Mouse (Mus musculus): ENCODE results near the gene Spaca4. TPM values are rescaled to one million over a fixed set of nuclear protein-coding genes. Genes with fewer than 3 reads are reported as not detected.

Gene Spaca4
- polyA plus RNA-seq, 1 experiment from 2014 or later = not detected

DNA sequence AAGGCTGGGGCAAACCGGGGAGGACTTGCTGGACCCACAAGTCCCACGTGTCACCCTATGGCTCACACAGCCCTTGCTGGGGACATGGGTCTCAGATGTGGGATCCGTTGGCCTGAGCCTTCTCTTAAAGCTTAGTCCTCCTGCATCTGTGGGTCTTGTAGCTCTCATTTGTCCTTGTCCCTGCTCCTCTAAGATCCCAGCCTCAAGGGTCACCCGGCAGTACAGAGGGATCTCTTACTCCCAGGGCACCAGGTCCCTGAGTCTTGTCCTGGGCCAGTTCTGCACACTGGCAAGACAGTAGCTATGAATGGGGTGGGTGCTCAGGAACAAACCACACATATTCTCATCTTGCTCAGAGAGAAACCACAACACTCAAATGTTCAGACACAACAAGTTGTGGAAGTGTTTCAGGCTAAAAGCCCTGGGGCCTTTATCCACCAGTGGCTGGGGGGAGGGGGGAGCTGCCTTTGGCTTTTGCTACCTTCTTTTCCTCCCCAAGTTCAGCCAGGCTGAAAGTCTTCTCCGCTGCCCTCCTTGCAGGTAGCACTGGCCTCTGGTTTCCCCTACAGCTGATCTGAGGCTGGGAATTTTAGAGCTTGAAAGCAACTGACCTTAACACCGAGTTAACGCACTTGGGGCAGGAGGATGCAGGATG is 42.1 kb downstream of the Spaca4 start, which contains the start of gene Ntn5:
Gene Ntn5 (plus strand): TSS at position 627 of the 655 bp plus-strand sequence.
- no peak for ATAC-seq
- peaks cover 7% of the 10 kb centered on the region for H3K4me1 ChIP-seq (replicated peaks; ENCODE audit: control insufficient read depth, insufficient read depth, low read length)
- H3K27me3 ChIP-seq (replicated peaks; ENCODE audit: control insufficient read depth, insufficient read depth, low read length) = no peaks in the 10 kb centered on the region
- H3K4me2 ChIP-seq (ENCODE audit: low read length) = no peak within 1 kb of the TSS
- 77% methylated on average over 7 of the region's 7 CpGs for WGBS
- H3K36me3 ChIP-seq (ENCODE audit: control insufficient read depth, insufficient read depth) = no peaks in the 10 kb centered on the region
- H3K27ac ChIP-seq (ENCODE audit: low read length) = no peak within 1 kb of the TSS
- no peaks in the 10 kb centered on the region for H3K9me3 ChIP-seq (ENCODE audit: control insufficient read depth, low read length)
- H3K4me3 ChIP-seq (replicated peaks; ENCODE audit: low read length) = no peak within 1 kb of the TSS
- H3K9ac ChIP-seq (replicated peaks; ENCODE audit: low read depth, low read length) = 0 out of 2 replicates have a peak within 1 kb of the TSS, but pooled peaks have one; percentile 29

DNA sequence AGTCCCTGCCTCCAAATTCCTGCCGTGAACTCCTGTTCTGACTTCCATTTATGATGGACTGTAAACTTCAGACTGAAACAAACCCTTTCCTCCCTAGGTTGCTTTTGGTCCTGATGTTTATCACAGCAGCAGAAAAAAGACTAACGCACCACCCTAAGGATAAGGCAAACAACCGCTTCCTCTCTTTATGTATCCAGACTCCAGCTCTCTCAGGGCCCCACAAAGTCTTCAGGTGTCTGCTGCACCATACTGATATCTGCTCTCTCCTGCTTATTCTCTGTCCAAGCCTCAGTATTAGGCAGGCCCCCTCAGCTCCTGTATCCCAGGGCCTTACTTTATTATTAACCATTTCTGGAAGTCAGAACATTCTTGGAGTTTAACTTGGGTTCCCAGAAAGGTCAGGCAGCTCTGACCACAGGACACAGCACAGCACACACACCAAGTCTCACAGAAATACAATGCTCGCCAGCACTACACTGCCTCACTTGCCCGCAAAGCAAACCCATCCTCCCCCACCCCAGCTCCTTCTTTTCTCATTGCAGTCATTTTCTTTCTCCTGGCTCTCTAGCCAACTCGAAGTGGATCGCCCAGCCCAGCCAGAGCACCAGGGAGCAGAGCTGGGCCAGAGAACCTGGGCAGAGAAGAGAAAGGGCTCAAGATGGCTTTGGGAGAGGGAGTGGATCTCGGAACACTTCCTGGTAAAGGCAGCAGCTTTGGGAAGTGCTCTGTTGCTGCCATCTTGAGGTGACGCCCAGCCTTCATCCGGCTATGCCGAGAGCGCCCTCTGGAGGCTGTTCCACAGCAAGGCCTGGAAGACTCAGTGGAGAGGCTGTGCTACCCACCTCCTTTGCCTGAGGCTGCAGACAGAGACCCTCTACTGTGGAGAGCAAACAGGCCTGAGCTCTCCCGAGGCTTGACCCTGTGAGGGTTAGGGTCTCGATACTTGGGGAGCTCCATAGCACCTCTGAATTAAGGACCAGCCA is 43.2 kb downstream of the Spaca4 start:
- 29% methylated on average over 14 of the region's 14 CpGs for WGBS
- H3K27me3 ChIP-seq (replicated peaks; ENCODE audit: control insufficient read depth, insufficient read depth, low read length) = no peaks in the 10 kb centered on the region
- peaks cover 7% of the 10 kb centered on the region for H3K4me1 ChIP-seq (replicated peaks; ENCODE audit: control insufficient read depth, insufficient read depth, low read length)
- H3K4me2 ChIP-seq (ENCODE audit: low read length) = peak overlapping the region; percentile 29
- H3K27ac ChIP-seq (ENCODE audit: low read length) = peak overlapping the region; percentile 46; the same call in 1 of the 2 replicates
- H3K9ac ChIP-seq (replicated peaks; ENCODE audit: low read depth, low read length) = no peak overlapping the region
- H3K36me3 ChIP-seq (ENCODE audit: control insufficient read depth, insufficient read depth) = no peaks in the 10 kb centered on the region
- H3K4me3 ChIP-seq (replicated peaks; ENCODE audit: low read length) = peak overlapping the region; percentile 5; the same call in 1 of the 2 replicates
- ATAC-seq = peak; percentile 86
- no peaks in the 10 kb centered on the region for H3K9me3 ChIP-seq (ENCODE audit: control insufficient read depth, low read length)

DNA sequence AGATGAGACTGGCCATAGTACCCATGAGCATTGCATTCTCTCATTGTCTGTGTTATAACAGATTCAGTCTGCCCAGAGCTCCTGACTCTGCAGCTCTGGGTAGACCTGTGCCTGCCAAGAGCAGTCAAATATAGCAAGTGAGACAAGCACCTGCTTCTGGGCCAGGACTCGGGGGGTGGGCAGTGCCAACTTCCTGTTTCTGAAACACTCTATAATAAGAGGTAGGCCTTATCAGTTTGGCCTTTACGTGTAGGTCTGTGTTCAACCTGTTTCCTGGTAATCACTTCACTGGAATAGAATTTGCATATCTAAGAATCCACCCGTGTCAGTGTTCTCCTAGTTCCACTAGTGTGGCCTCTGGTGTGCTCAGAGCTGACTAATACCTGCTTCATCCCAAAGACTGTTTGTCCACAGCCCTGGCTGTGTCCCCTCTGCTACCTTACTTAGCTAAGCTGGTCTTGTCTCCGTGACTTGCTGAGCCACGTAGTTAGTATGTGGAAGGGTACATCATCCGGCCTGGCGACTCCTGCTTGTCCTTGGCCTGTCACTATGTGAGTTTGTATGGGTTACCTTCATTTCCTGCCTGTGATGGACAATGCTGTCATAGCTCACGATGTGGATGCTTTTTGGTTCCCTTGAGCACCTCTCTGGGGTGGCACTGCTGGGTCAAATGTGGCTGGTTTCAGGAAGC is 44.4 kb downstream of the Spaca4 start:
- no peak overlapping the region for H3K4me2 ChIP-seq (ENCODE audit: low read length)
- H3K4me3 ChIP-seq (replicated peaks; ENCODE audit: low read length) = no peak overlapping the region
- peaks cover 7% of the 10 kb centered on the region for H3K4me1 ChIP-seq (replicated peaks; ENCODE audit: control insufficient read depth, insufficient read depth, low read length)
- no peak overlapping the region for H3K9ac ChIP-seq (replicated peaks; ENCODE audit: low read depth, low read length)
- 87% methylated on average over 8 of the region's 8 CpGs for WGBS
- H3K9me3 ChIP-seq (ENCODE audit: control insufficient read depth, low read length) = no peaks in the 10 kb centered on the region
- H3K27me3 ChIP-seq (replicated peaks; ENCODE audit: control insufficient read depth, insufficient read depth, low read length) = no peaks in the 10 kb centered on the region
- no peak for ATAC-seq
- no peaks in the 10 kb centered on the region for H3K36me3 ChIP-seq (ENCODE audit: control insufficient read depth, insufficient read depth)
- H3K27ac ChIP-seq (ENCODE audit: low read length) = no peak overlapping the region

DNA sequence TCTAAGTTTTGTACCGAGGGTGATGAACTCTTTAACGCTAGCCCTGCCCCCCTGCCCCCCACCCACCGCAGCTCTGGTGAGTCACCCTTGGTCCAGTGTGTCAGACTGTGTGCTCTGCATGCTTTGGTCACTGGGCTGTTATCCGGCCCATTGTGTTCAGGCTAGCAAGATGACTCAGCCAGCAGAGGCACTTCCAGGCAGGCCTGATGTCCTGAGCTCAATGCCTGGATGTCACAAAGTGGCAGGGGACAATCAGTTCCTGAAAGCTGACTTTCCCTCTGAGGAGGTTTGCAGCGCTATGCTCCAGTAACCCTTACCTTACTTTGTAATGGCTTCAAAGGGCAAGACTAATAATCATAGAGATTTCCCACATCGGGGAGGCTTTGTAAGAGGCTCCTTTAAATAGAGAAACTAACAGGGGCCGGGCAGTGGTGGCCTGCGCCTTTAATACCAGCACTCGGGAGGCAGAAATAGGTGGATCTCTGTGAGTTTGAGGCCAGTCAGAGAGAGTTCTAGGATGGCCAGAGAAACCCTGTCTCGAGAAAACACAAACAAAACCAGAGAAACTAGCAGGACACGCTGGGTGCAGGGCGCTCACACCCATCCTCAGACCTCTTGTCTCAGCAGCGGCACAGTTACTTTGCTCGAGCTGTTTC is 45.5 kb downstream of the Spaca4 start:
- H3K36me3 ChIP-seq (ENCODE audit: control insufficient read depth, insufficient read depth) = no peaks in the 10 kb centered on the region
- peaks cover 7% of the 10 kb centered on the region for H3K4me1 ChIP-seq (replicated peaks; ENCODE audit: control insufficient read depth, insufficient read depth, low read length)
- no peak for ATAC-seq
- H3K9me3 ChIP-seq (ENCODE audit: control insufficient read depth, low read length) = no peaks in the 10 kb centered on the region
- 68% methylated on average over 14 of the region's 14 CpGs for WGBS
- H3K4me2 ChIP-seq (ENCODE audit: low read length) = no peak overlapping the region
- H3K27ac ChIP-seq (ENCODE audit: low read length) = no peak overlapping the region
- no peak overlapping the region for H3K9ac ChIP-seq (replicated peaks; ENCODE audit: low read depth, low read length)
- H3K27me3 ChIP-seq (replicated peaks; ENCODE audit: control insufficient read depth, insufficient read depth, low read length) = no peaks in the 10 kb centered on the region
- no peak overlapping the region for H3K4me3 ChIP-seq (replicated peaks; ENCODE audit: low read length)

DNA sequence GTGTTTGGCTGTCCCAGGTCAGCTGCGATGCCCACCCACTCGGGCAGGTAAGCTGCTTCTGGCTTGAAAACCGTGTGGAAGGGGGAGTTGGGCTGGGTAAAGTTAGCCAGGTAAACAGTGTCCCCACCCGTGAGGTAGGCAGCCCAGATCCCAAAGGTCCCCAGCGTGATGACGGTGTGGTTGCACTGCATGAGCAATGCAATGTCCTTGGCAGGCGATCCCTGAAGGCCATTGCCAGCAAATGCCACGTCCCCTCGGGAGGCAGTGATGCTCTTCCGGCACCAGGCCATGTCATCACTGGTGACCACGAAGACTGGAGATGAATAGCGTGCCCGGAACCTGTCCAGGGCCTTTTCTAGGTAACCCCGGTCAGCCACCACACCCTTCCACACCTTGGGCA is 47.1 kb downstream of the Spaca4 start:
- Histone ChIP-seq H3K27ac (ENCODE audit: low read length) (no peak overlapping the region), H3K4me3 (replicated peaks; ENCODE audit: low read length) (no peak overlapping the region), H3K27me3 (replicated peaks; ENCODE audit: control insufficient read depth, insufficient read depth, low read length) (no peaks in the 10 kb centered on the region), H3K9me3 (ENCODE audit: control insufficient read depth, low read length) (no peaks in the 10 kb centered on the region), H3K36me3 (ENCODE audit: control insufficient read depth, insufficient read depth) (no peaks in the 10 kb centered on the region), H3K9ac (replicated peaks; ENCODE audit: low read depth, low read length) (no peak overlapping the region), H3K4me2 (ENCODE audit: low read length) (no peak overlapping the region), H3K4me1 (replicated peaks; ENCODE audit: control insufficient read depth, insufficient read depth, low read length) (peaks cover 7% of the 10 kb centered on the region)
- 94% methylated on average over 14 of the region's 14 CpGs for WGBS
- no peak for ATAC-seq

DNA sequence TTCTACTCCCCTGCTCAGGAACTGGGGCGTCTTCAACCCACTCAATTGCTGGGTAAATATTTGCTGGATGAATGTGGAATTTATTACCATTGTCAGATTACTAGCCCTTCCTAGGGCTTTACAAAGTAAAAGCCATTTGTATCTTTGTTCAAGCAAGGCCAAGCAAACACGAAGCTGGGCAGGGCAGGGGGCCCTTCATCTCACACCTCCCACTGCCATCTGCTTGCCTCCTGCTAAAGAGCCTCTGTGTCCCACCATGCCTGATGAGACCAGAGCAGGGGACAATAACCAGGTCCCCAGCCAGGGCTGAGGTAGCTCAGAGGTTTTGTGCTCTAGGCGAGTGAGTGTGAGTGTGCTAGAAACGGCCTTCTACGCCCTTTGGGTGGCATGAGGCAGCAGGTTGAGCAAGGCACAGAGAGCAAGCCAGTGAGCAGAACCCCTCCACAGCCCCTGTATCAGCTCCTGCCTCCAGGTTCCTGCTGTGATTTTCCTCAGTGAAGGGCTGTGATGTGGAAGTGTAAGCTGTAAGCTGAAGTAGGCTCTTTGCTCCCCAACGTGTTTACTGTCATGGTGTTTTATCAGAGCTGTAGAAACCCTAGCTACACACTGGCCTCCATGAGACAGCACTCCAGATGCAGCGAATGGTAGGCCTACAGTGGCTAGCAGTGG is 47.9 kb downstream of the Spaca4 start:
- WGBS = 80% methylated on average over 7 of the region's 7 CpGs
- Histone ChIP-seq H3K9ac (replicated peaks; ENCODE audit: low read depth, low read length) (no peak overlapping the region), H3K4me1 (replicated peaks; ENCODE audit: control insufficient read depth, insufficient read depth, low read length) (peaks cover 3% of the 10 kb centered on the region), H3K36me3 (ENCODE audit: control insufficient read depth, insufficient read depth) (no peaks in the 10 kb centered on the region), H3K4me3 (replicated peaks; ENCODE audit: low read length) (no peak overlapping the region), H3K9me3 (ENCODE audit: control insufficient read depth, low read length) (no peaks in the 10 kb centered on the region), H3K4me2 (ENCODE audit: low read length) (no peak overlapping the region), H3K27ac (ENCODE audit: low read length) (no peak overlapping the region), H3K27me3 (replicated peaks; ENCODE audit: control insufficient read depth, insufficient read depth, low read length) (no peaks in the 10 kb centered on the region)
- no peak for ATAC-seq

Other genes starting within 250 kb of the Spaca4 start
- 0.12 TPM in 1 of 2 replicates, not detected in the other for gene Tulp2, start 243.9 kb downstream of the Spaca4 start, polyA plus RNA-seq (2015; fragmentation: Nextera tagmentation; extraction: Ambion mirVana)
- gene Gm45808, start 239.0 kb downstream of the Spaca4 start, polyA plus RNA-seq (2015; fragmentation: Nextera tagmentation; extraction: Ambion mirVana) = not detected in 2 replicates
- 2.2 and 3.0 TPM in 2 replicates for gene Dhdh, start 237.0 kb downstream of the Spaca4 start, polyA plus RNA-seq (2015; fragmentation: Nextera tagmentation; extraction: Ambion mirVana)
- gene Nucb1, start 215.4 kb downstream of the Spaca4 start, polyA plus RNA-seq (2015; fragmentation: Nextera tagmentation; extraction: Ambion mirVana) = 106 and 107 TPM in 2 replicates
- 14.4 and 16.4 TPM in 2 replicates for gene Ppp1r15a, start 199.5 kb downstream of the Spaca4 start, polyA plus RNA-seq (2015; fragmentation: Nextera tagmentation; extraction: Ambion mirVana)
- 0.57 and 0.81 TPM in 2 replicates for gene Plekha4, start 199.5 kb downstream of the Spaca4 start, polyA plus RNA-seq (2015; fragmentation: Nextera tagmentation; extraction: Ambion mirVana)
- gene Hsd17b14, start 170.9 kb downstream of the Spaca4 start, polyA plus RNA-seq (2015; fragmentation: Nextera tagmentation; extraction: Ambion mirVana) = not detected in 2 replicates
- 24.2 and 24.5 TPM in 2 replicates for gene Bcat2, start 155.7 kb downstream of the Spaca4 start, polyA plus RNA-seq (2015; fragmentation: Nextera tagmentation; extraction: Ambion mirVana)
- gene Fgf21, start 110.3 kb downstream of the Spaca4 start, polyA plus RNA-seq (2015; fragmentation: Nextera tagmentation; extraction: Ambion mirVana) = not detected in 2 replicates
- not detected in 2 replicates for gene Fut1, start 108.5 kb downstream of the Spaca4 start, polyA plus RNA-seq (2015; fragmentation: Nextera tagmentation; extraction: Ambion mirVana)
- not detected in 2 replicates for gene Izumo1, start 104.0 kb downstream of the Spaca4 start, polyA plus RNA-seq (2015; fragmentation: Nextera tagmentation; extraction: Ambion mirVana)
- gene Rasip1, start 98.3 kb downstream of the Spaca4 start, polyA plus RNA-seq (2015; fragmentation: Nextera tagmentation; extraction: Ambion mirVana) = 13.5 and 15.1 TPM in 2 replicates
- 2.8 and 4.2 TPM in 2 replicates for gene Mamstr, start 85.8 kb downstream of the Spaca4 start, polyA plus RNA-seq (2015; fragmentation: Nextera tagmentation; extraction: Ambion mirVana)
- 0.10 and 0.21 TPM in 2 replicates for gene Fut2, start 59.4 kb downstream of the Spaca4 start, polyA plus RNA-seq (2015; fragmentation: Nextera tagmentation; extraction: Ambion mirVana)
- 0.80 and 0.84 TPM in 2 replicates for gene Ntn5, start 41.8 kb downstream of the Spaca4 start, polyA plus RNA-seq (2015; fragmentation: Nextera tagmentation; extraction: Ambion mirVana)
- 0.10 and 0.25 TPM in 2 replicates for gene Sec1, start 31.4 kb downstream of the Spaca4 start, polyA plus RNA-seq (2015; fragmentation: Nextera tagmentation; extraction: Ambion mirVana)
- gene Car11, start 26.0 kb downstream of the Spaca4 start, polyA plus RNA-seq (2015; fragmentation: Nextera tagmentation; extraction: Ambion mirVana) = 40.1 and 64.4 TPM in 2 replicates
- gene Dbp, start 20.7 kb downstream of the Spaca4 start, polyA plus RNA-seq (2015; fragmentation: Nextera tagmentation; extraction: Ambion mirVana) = 4.1 and 4.3 TPM in 2 replicates
- gene Rpl18, start 10.4 kb downstream of the Spaca4 start, polyA plus RNA-seq (2015; fragmentation: Nextera tagmentation; extraction: Ambion mirVana) = 567 and 579 TPM in 2 replicates
- 29.9 and 31.1 TPM in 2 replicates for gene Sphk2, start 7.8 kb downstream of the Spaca4 start, polyA plus RNA-seq (2015; fragmentation: Nextera tagmentation; extraction: Ambion mirVana)
- 0.60 and 1.1 TPM in 2 replicates for gene Fam83e, start 4.6 kb downstream of the Spaca4 start, polyA plus RNA-seq (2015; fragmentation: Nextera tagmentation; extraction: Ambion mirVana)
- gene Lmtk3, start 57.9 kb upstream of the Spaca4 start, polyA plus RNA-seq (2015; fragmentation: Nextera tagmentation; extraction: Ambion mirVana) = 18.9 and 26.4 TPM in 2 replicates
- gene Sult2b1, start 58.9 kb upstream of the Spaca4 start, polyA plus RNA-seq (2015; fragmentation: Nextera tagmentation; extraction: Ambion mirVana) = 5.5 and 7.1 TPM in 2 replicates
- gene Cyth2, start 88.8 kb upstream of the Spaca4 start, polyA plus RNA-seq (2015; fragmentation: Nextera tagmentation; extraction: Ambion mirVana) = 327 and 379 TPM in 2 replicates
- 0.85 and 1.1 TPM in 2 replicates for gene Kcnj14, start 99.0 kb upstream of the Spaca4 start, polyA plus RNA-seq (2015; fragmentation: Nextera tagmentation; extraction: Ambion mirVana)
- 45.3 and 46.1 TPM in 2 replicates for gene Grwd1, start 105.1 kb upstream of the Spaca4 start, polyA plus RNA-seq (2015; fragmentation: Nextera tagmentation; extraction: Ambion mirVana)
- gene Kdelr1, start 147.0 kb upstream of the Spaca4 start, polyA plus RNA-seq (2015; fragmentation: Nextera tagmentation; extraction: Ambion mirVana) = 41.8 TPM in 2 replicates
- gene Grin2d, start 152.6 kb upstream of the Spaca4 start, polyA plus RNA-seq (2015; fragmentation: Nextera tagmentation; extraction: Ambion mirVana) = 0.56 and 1.5 TPM in 2 replicates
- gene Syngr4, start 170.9 kb upstream of the Spaca4 start, polyA plus RNA-seq (2015; fragmentation: Nextera tagmentation; extraction: Ambion mirVana) = 0.63 TPM in 1 of 2 replicates, not detected in the other
- 5.7 and 6.0 TPM in 2 replicates for gene Tmem143, start 171.1 kb upstream of the Spaca4 start, polyA plus RNA-seq (2015; fragmentation: Nextera tagmentation; extraction: Ambion mirVana)
- 19.2 and 21.6 TPM in 2 replicates for gene Emp3, start 195.6 kb upstream of the Spaca4 start, polyA plus RNA-seq (2015; fragmentation: Nextera tagmentation; extraction: Ambion mirVana)
- gene Ccdc114, start 198.3 kb upstream of the Spaca4 start, polyA plus RNA-seq (2015; fragmentation: Nextera tagmentation; extraction: Ambion mirVana) = 3.1 and 4.6 TPM in 2 replicates